Comparison of ENCODE assay signal across 27 mouse cellular contexts in the genomic region with DNA sequence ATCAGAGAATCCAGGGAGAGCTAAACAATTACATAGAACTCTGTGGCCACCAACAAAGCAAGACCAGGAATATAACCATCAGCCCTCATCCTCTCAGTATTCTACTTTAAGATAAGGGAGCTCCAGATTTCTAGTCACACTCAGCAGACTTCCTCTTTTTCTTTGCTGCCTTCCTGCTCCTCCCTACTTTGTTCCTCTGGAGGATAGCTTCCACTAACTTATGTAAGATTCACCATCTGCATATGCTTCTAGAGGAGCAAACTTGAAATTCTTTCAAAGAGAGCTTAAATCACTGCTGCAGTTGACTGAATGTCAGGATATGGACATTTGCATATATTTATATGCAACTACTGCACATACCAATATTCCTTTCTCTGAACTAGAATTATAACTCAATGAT.
DNase-seq lines count a peak whose midpoint lies in the region; ATAC-seq and TF ChIP-seq lines count a peak whose summit lies in the region.
"Had no signal": no experiment of that assay in that cellular context is flagged by ENCODE, and none has a peak within 500 bp of the region (broad histone marks: within the 10 kb centered on the region; RNA-seq: fewer than 3 reads in every experiment).

No protein-coding gene starts in this region.

- H3K4me1 ChIP-seq in heart, postnatal 0 days (ENCODE audit: control insufficient read depth, insufficient read depth): no peaks in the 10 kb centered on the region
- H3K4me1 ChIP-seq in heart, embryonic 12.5 days (replicated peaks): no peaks in the 10 kb centered on the region
- H3K4me1 ChIP-seq: embryonic facial prominence, embryonic 12.5 days; forebrain, embryonic 13.5 days; forebrain, embryonic 15.5 days had no signal

- no peak for TF ChIP-seq CTCF in heart, postnatal 0 days (IDR thresholded peaks at IDR 0.05; ENCODE audit: low read depth)

- H3K36me3 ChIP-seq in heart, postnatal 0 days (replicated peaks; ENCODE audit: control insufficient read depth, insufficient read depth, low read length): no peaks in the 10 kb centered on the region
- no peaks in the 10 kb centered on the region for H3K36me3 ChIP-seq in heart, embryonic 12.5 days
- H3K36me3 ChIP-seq: embryonic facial prominence, embryonic 12.5 days; forebrain, embryonic 15.5 days; G1E had no signal

- no peak overlapping the region for H3K9ac ChIP-seq in heart, postnatal 0 days (replicated peaks; ENCODE audit: low read depth, low read length)
- H3K9ac ChIP-seq in heart, embryonic 12.5 days: no peak overlapping the region
- H3K9ac ChIP-seq: embryonic facial prominence, embryonic 12.5 days; forebrain, embryonic 13.5 days; forebrain, embryonic 15.5 days; forebrain, postnatal 0 days had no signal

- H3K4me3 ChIP-seq in heart, postnatal 0 days (ENCODE audit: low read depth, low read length): no peak overlapping the region
- no peak overlapping the region for H3K4me3 ChIP-seq in heart, embryonic 12.5 days
- H3K4me3 ChIP-seq: embryonic facial prominence, embryonic 12.5 days; forebrain, embryonic 13.5 days; forebrain, embryonic 15.5 days had no signal

- no peak for TF ChIP-seq EP300 in heart, postnatal 0 days (IDR thresholded peaks at IDR 0.05; ENCODE audit: low read depth)

- no peak for DNase-seq in frontal cortex, postnatal 25 days (ENCODE audit: low spot score in 2 of 2)
- DNase-seq in heart, postnatal 0 days (ENCODE audit: low spot score): peak; percentile 6
- DNase-seq in brain, adult 2 months (ENCODE audit: low read depth, low spot score): peak; percentile 23
- DNase-seq in layer of hippocampus, adult 9-11 months: no peak
- no peak for DNase-seq in layer of hippocampus, adult 11-12 months (ENCODE audit: low spot score)
- DNase-seq: adrenal gland, adult 8-10 months; adrenal gland, postnatal 14 days; adrenal gland, postnatal 36 days; B cell, adult 2 months; cerebellum, adult 11 months; cerebellum, adult 18-20 months; cerebellum, adult 8-10 months; cerebellum, adult 9-11 months; cerebellum, postnatal 14 days; cerebellum, postnatal 36 days; embryo, embryonic 11 days; forebrain, postnatal 0 days had no signal

- no peak overlapping the region for H3K4me2 ChIP-seq in heart, postnatal 0 days (ENCODE audit: low read depth, low read length)
- H3K4me2 ChIP-seq in heart, embryonic 12.5 days: no peak overlapping the region
- H3K4me2 ChIP-seq: embryonic facial prominence, embryonic 12.5 days; forebrain, embryonic 13.5 days; forebrain, embryonic 15.5 days had no signal

- ATAC-seq in frontal cortex, adult (ENCODE audit: low TSS enrichment): peak; percentile 93
- ATAC-seq in heart, postnatal 0 days (ENCODE audit: insufficient read depth, low read depth): no peak
- ATAC-seq in heart, embryonic 12.5 days (ENCODE audit: insufficient number of reproducible peaks, low FRiP score): no peak
- ATAC-seq: activated CD4-positive, CD25-positive, alpha-beta regulatory T cell, adult 4 months; CD4-positive, CD25-positive, alpha-beta regulatory T cell, adult 4 months; forebrain, embryonic 13.5 days; forebrain, embryonic 15.5 days; forebrain, postnatal 0 days; Patski had no signal

- H3K27ac ChIP-seq in heart, postnatal 0 days (ENCODE audit: low read depth): no peak overlapping the region
- no peak overlapping the region for H3K27ac ChIP-seq in heart, embryonic 12.5 days (ENCODE audit: poor library complexity, severe bottlenecking)
- H3K27ac ChIP-seq: embryonic facial prominence, embryonic 12.5 days; forebrain, embryonic 13.5 days; forebrain, embryonic 15.5 days had no signal

- H3K27me3 ChIP-seq in heart, postnatal 0 days (ENCODE audit: control insufficient read depth, insufficient read depth, low read length): no peaks in the 10 kb centered on the region
- H3K27me3 ChIP-seq in heart, embryonic 12.5 days (replicated peaks): no peaks in the 10 kb centered on the region
- H3K27me3 ChIP-seq: CH12.LX; embryonic facial prominence, embryonic 12.5 days; forebrain, embryonic 13.5 days; forebrain, embryonic 15.5 days; Patski had no signal

- H3K9me3 ChIP-seq in heart, postnatal 0 days (replicated peaks; ENCODE audit: control insufficient read depth, low read length): no peaks in the 10 kb centered on the region
- H3K9me3 ChIP-seq in heart, embryonic 12.5 days (replicated peaks): no peaks in the 10 kb centered on the region
- H3K9me3 ChIP-seq: embryonic facial prominence, embryonic 12.5 days; forebrain, embryonic 13.5 days; forebrain, embryonic 15.5 days; G1E had no signal

Comparison
In these comparisons a context has a peak if more than half of its experiments do, and no peak if none do; other contexts are left out.
1. DNase-seq: peak in heart, postnatal 0 days (single experiment) and brain, adult 2 months (single experiment); none in frontal cortex, postnatal 25 days (0 of 2), layer of hippocampus, adult 9-11 months (single experiment) and layer of hippocampus, adult 11-12 months (single experiment).